Mouse (Mus musculus): ENCODE results near the gene Gusb. TPM values are rescaled to one million over a fixed set of nuclear protein-coding genes. Genes with fewer than 3 reads are reported as not detected.

The Gusb gene
- polyA plus RNA-seq (2014; fragmentation: Illumina TruSeq; extraction: RNeasy Lipid Tissue Mini Kit (QIAGEN cat#74804); ENCODE audit: low read depth, low replicate concordance) = 21.1 TPM

GRCm38 (mm10) chr5:130002301-130003146, at the start of gene Gusb:
Gene Gusb (minus strand): TSS chr5:130003049.

GRCm38 (mm10) chr5:130029142-130029897, 26.5 kb upstream of the Gusb start, which contains the start of the genes Asl and Crcp:
Gene Asl (minus strand): TSS chr5:130029247.
Gene Crcp (plus strand): TSS chr5:130029290.

GRCm38 (mm10) chr5:129941495-129942045, 61.3 kb downstream of the Gusb start, which contains the start of gene Vkorc1l1:
Gene Vkorc1l1 (plus strand): TSS chr5:129941970.

Other genes with a start within 250 kb of the Gusb start
- gene Psph, start 215.6 kb downstream of the Gusb start, polyA plus RNA-seq (2014; fragmentation: Illumina TruSeq; extraction: RNeasy Lipid Tissue Mini Kit (QIAGEN cat#74804); ENCODE audit: low read depth, low replicate concordance) = 9.4 TPM
- gene Sumf2, start 156.1 kb downstream of the Gusb start, polyA plus RNA-seq (2014; fragmentation: Illumina TruSeq; extraction: RNeasy Lipid Tissue Mini Kit (QIAGEN cat#74804); ENCODE audit: low read depth, low replicate concordance) = 11.9 TPM
- gene Chchd2, start 115.6 kb downstream of the Gusb start, polyA plus RNA-seq (2014; fragmentation: Illumina TruSeq; extraction: RNeasy Lipid Tissue Mini Kit (QIAGEN cat#74804); ENCODE audit: low read depth, low replicate concordance) = 1,073 TPM
- 0.73 TPM for gene Zbed5, start 107.3 kb downstream of the Gusb start, polyA plus RNA-seq (2014; fragmentation: Illumina TruSeq; extraction: RNeasy Lipid Tissue Mini Kit (QIAGEN cat#74804); ENCODE audit: low read depth, low replicate concordance)
- gene Phkg1, start 104.5 kb downstream of the Gusb start, polyA plus RNA-seq (2014; fragmentation: Illumina TruSeq; extraction: RNeasy Lipid Tissue Mini Kit (QIAGEN cat#74804); ENCODE audit: low read depth, low replicate concordance) = 59.8 TPM
- gene Nupr1l, start 94.5 kb downstream of the Gusb start, polyA plus RNA-seq (2014; fragmentation: Illumina TruSeq; extraction: RNeasy Lipid Tissue Mini Kit (QIAGEN cat#74804); ENCODE audit: low read depth, low replicate concordance) = 0.86 TPM
- 17.3 TPM for gene Vkorc1l1, start 61.1 kb downstream of the Gusb start, polyA plus RNA-seq (2014; fragmentation: Illumina TruSeq; extraction: RNeasy Lipid Tissue Mini Kit (QIAGEN cat#74804); ENCODE audit: low read depth, low replicate concordance)
- 10.2 TPM for gene Asl, start 26.2 kb upstream of the Gusb start, polyA plus RNA-seq (2014; fragmentation: Illumina TruSeq; extraction: RNeasy Lipid Tissue Mini Kit (QIAGEN cat#74804); ENCODE audit: low read depth, low replicate concordance)
- gene Crcp, start 26.2 kb upstream of the Gusb start, polyA plus RNA-seq (2014; fragmentation: Illumina TruSeq; extraction: RNeasy Lipid Tissue Mini Kit (QIAGEN cat#74804); ENCODE audit: low read depth, low replicate concordance) = 20.9 TPM
- 18.9 TPM for gene Tpst1, start 70.3 kb upstream of the Gusb start, polyA plus RNA-seq (2014; fragmentation: Illumina TruSeq; extraction: RNeasy Lipid Tissue Mini Kit (QIAGEN cat#74804); ENCODE audit: low read depth, low replicate concordance)
- 1.3 TPM for gene Kctd7, start 141.8 kb upstream of the Gusb start, polyA plus RNA-seq (2014; fragmentation: Illumina TruSeq; extraction: RNeasy Lipid Tissue Mini Kit (QIAGEN cat#74804); ENCODE audit: low read depth, low replicate concordance)
- gene Rabgef1, start 168.7 kb upstream of the Gusb start, polyA plus RNA-seq (2014; fragmentation: Illumina TruSeq; extraction: RNeasy Lipid Tissue Mini Kit (QIAGEN cat#74804); ENCODE audit: low read depth, low replicate concordance) = 27.0 TPM
- 22.0 TPM for gene Tmem248, start 214.0 kb upstream of the Gusb start, polyA plus RNA-seq (2014; fragmentation: Illumina TruSeq; extraction: RNeasy Lipid Tissue Mini Kit (QIAGEN cat#74804); ENCODE audit: low read depth, low replicate concordance)